Mouse (Mus musculus) heart, postnatal 0 days (tissue): ENCODE data around the gene Selenom. TPM values are rescaled to one million over a fixed set of nuclear protein-coding genes. Genes with fewer than 3 reads are reported as not detected.

ENCODE experiments used
- ATAC-seq: fragments of 200-750 bp; cut with Nextera tagmentation; 2 replicates; pipeline ENCODE4 v1.8.0; 2017; ENCODE audit warnings: low read depth, moderate number of reproducible peaks, moderate library complexity; ENCODE audit not compliant: insufficient read depth
- DNase-seq: peaks from one replicate; pipeline ENCODE4 v3.0.0-alpha.2; 2016; ENCODE audit warnings: low spot score
- H3K27ac ChIP-seq: fragments of 300-500 bp; sonication (generic); 2 replicates; pipeline ENCODE4 v1.5.1; 2014; ENCODE audit warnings: low read depth, mild to moderate bottlenecking
- H3K27me3 ChIP-seq: fragments of 300-500 bp; sonication (generic); 2 replicates; pipeline ENCODE4 v1.6.1; 2014; ENCODE audit warnings: low read length, mixed read lengths; ENCODE audit not compliant: control insufficient read depth, insufficient read depth
- H3K36me3 ChIP-seq: fragments of 300-500 bp; sonication (generic); replicated peaks from 2 replicates; pipeline ENCODE4 v1.6.1; 2014; ENCODE audit warnings: low read length, mixed read lengths; ENCODE audit not compliant: control insufficient read depth, insufficient read depth
- H3K4me1 ChIP-seq: fragments of 300-500 bp; sonication (generic); 2 replicates; pipeline ENCODE4 v1.6.1; 2014; ENCODE audit warnings: antibody characterized with exemption; ENCODE audit not compliant: control insufficient read depth, insufficient read depth
- H3K4me2 ChIP-seq: fragments of 300-500 bp; sonication (generic); 2 replicates; pipeline ENCODE4 v1.6.1; 2014; ENCODE audit warnings: low read depth, mild to moderate bottlenecking, low read length, moderate library complexity
- H3K4me3 ChIP-seq: fragments of 300-500 bp; sonication (generic); 2 replicates; pipeline ENCODE4 v1.5.1; 2014; ENCODE audit warnings: low read depth, low read length
- H3K9ac ChIP-seq: fragments of 300-500 bp; sonication (generic); replicated peaks from 2 replicates; pipeline ENCODE4 v1.6.1; 2014; ENCODE audit warnings: low read depth, low read length, mixed read lengths
- H3K9me3 ChIP-seq: fragments of 300-500 bp; sonication (generic); replicated peaks from 2 replicates; pipeline ENCODE4 v1.6.1; 2016; ENCODE audit warnings: low read length; ENCODE audit not compliant: control insufficient read depth
- CTCF ChIP-seq: IDR thresholded peaks from 2 replicates; pipeline ENCODE4 v1.5.1; 2016; ENCODE audit warnings: antibody characterized with exemption, control low read depth, low read depth
- EP300 ChIP-seq: IDR thresholded peaks from 2 replicates; pipeline ENCODE4 v1.6.1; 2016; ENCODE audit warnings: antibody characterized with exemption, low read depth
- WGBS: fragments of 180-500 bp; shearing (Covaris S2); extraction: QIAGEN DNeasy Blood & Tissue Kit; methylation state at CpG from one replicate; pipeline ENCODE4 v1.1.7; 2014; 5-methylcytosine and 5-hydroxymethylcytosine counted together
- polyA plus RNA-seq: library from polyadenylated mRNA; unstranded; fragments of >200 nt; fragmentation: Nextera tagmentation; extraction: Ambion mirVana; gene quantifications from 2 replicates; pipeline ENCODE4 v1.2.1, GENCODE M21; 2015
- total RNA-seq: library from RNA; depleted of rRNA; stranded (reverse); fragments of >200 nt; gene quantifications from 2 replicates; pipeline ENCODE4 v1.2.3, GENCODE M21; 2014; ENCODE audit warnings: low replicate concordance

Gene Selenom
- total and polyA plus RNA-seq, 2 experiments from 2014 or later = 129 to 147 TPM

DNA sequence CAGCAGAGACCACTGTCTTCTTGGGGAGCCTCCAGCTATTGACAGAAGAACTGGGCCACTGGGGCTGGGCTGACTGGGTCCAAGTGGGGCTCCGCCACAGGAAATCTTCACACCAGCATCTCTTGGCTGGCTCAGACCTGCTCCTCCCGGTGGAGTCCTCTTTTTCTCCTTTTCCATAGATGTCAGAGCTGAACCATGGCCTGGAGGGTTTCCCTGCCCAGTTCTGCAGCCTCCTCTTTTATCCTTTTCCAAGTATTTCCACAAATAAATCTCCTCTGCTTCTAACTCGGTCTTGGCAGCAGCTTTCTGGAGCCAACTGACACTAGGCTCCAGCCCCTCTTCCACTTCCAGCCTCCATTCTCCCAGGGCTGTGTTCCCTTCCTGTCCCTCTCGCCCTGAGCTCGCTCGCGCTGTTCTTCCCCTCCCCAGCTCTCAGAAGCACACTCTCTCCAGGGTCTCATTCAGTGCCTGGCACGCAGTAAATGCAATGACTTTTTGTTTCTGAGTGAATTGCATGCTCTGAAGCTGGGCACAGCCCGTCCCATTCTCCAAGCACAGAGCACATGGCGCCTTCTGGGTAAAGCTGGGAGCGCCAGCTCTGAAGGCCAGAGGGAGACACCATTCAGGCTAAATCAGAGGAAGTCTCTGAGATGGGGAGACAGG, 30.4 kb upstream of the Selenom start:
- H3K27ac ChIP-seq = no peak overlapping the region
- H3K4me3 ChIP-seq = no peak overlapping the region
- H3K9ac ChIP-seq = no peak overlapping the region
- no peaks in the 10 kb centered on the region for H3K9me3 ChIP-seq
- TF ChIP-seq CTCF (no peak), EP300 (no peak)
- no peak for ATAC-seq
- H3K4me2 ChIP-seq = no peak overlapping the region
- WGBS = 60% methylated on average over 11 of the region's 11 CpGs
- no peaks in the 10 kb centered on the region for H3K4me1 ChIP-seq
- no peaks in the 10 kb centered on the region for H3K27me3 ChIP-seq
- no peak for DNase-seq
- H3K36me3 ChIP-seq = no peaks in the 10 kb centered on the region

DNA sequence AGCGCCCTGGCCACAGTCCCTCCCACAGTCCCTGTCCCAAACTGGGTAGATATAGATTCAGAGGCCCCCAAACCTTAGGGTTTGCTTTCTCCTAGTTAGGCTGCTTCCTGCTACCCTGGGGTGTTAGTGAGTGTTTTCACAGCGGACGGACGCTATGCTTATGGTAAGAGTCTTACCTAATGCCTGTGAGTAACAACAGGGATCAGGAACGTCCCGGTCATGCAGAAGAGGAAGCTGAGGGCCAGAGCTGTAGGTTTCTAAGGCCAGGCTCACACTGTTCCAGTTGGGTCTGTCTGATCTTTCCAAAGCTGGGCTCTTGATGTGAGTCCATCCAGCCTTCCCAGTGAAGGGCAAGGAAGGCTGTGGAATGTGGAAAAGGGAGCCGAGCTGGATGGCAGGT, 28.1 kb upstream of the Selenom start:
- no peak overlapping the region for H3K27ac ChIP-seq
- no peaks in the 10 kb centered on the region for H3K27me3 ChIP-seq
- no peak for DNase-seq
- no peak overlapping the region for H3K9ac ChIP-seq
- H3K4me2 ChIP-seq = no peak overlapping the region
- no peaks in the 10 kb centered on the region for H3K4me1 ChIP-seq
- H3K9me3 ChIP-seq = no peaks in the 10 kb centered on the region
- ATAC-seq = no peak
- no peak overlapping the region for H3K4me3 ChIP-seq
- WGBS = 52% methylated on average over 7 of the region's 7 CpGs
- TF ChIP-seq EP300 (no peak), CTCF (no peak)
- H3K36me3 ChIP-seq = no peaks in the 10 kb centered on the region

DNA sequence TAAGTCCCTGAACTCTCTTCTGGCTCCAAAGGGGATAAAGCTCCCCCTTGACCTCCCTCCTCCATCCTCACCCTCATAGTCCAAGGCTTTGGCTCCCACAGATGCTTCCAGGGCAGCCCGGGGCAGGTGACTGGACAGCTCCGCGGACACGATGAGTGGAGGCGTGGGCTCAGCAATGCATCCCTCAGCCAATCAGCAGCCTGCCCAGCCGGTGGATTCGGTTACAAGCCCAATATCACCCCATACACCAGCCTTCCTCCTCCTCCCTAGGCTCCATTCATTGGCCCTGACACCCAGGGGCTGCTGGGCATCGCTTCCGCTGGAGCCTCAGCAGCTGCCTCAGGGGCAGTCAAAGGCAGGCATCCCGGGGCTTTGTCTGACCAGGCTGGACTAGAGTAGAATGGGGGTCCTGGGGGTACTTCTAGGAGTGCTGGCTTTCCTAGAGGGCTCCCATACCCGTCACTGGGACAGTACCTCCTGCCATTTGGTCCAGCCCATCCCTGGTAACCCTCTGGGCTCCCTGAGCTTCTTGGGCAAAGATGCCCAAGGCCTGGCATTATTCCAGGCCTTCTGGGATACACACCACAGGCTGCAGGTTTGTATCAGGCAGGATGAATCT, 26.4 kb upstream of the Selenom start, which contains the start of gene Pla2g3:
Gene Pla2g3 (plus strand): TSS at position 333 of the 619 bp plus-strand sequence.
- 25% methylated on average over 11 of the region's 11 CpGs for WGBS
- H3K4me2 ChIP-seq = no peak within 1 kb of the TSS
- no peaks in the 10 kb centered on the region for H3K9me3 ChIP-seq
- TF ChIP-seq CTCF (no peak), EP300 (no peak)
- H3K4me3 ChIP-seq = no peak within 1 kb of the TSS
- no peaks in the 10 kb centered on the region for H3K36me3 ChIP-seq
- no peaks in the 10 kb centered on the region for H3K27me3 ChIP-seq
- H3K9ac ChIP-seq = no peak within 1 kb of the TSS
- ATAC-seq (peak; percentile 24; the same call in 1 of the 2 replicates), DNase-seq (no peak)
- no peak within 1 kb of the TSS for H3K27ac ChIP-seq
- H3K4me1 ChIP-seq = no peaks in the 10 kb centered on the region

DNA sequence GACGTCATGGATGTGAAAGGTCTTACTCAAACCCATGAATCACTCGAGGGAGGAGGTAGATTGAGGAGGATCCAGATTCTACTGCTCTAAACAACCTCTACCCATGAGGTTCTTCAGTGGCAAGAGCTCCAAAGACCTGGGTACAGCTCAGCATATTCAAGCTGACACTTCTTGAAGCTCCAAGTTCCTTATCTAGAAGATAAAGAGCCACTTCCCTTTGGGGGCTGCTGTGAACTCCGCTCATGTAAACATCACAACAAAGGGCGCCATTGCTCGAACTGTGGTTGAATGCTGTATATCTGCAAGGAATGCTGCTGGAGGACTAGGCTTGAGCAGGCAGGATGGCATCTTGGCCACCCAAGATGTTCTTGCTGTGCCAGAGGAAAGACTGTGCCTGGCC, 25.4 kb upstream of the Selenom start:
- 47% methylated on average over 5 of the region's 5 CpGs for WGBS
- ATAC-seq (no peak), DNase-seq (no peak)
- H3K9me3 ChIP-seq = no peaks in the 10 kb centered on the region
- no peak overlapping the region for H3K4me2 ChIP-seq
- H3K27ac ChIP-seq = no peak overlapping the region
- no peaks in the 10 kb centered on the region for H3K4me1 ChIP-seq
- no peak overlapping the region for H3K9ac ChIP-seq
- H3K4me3 ChIP-seq = no peak overlapping the region
- TF ChIP-seq CTCF (no peak), EP300 (no peak)
- no peaks in the 10 kb centered on the region for H3K27me3 ChIP-seq
- no peaks in the 10 kb centered on the region for H3K36me3 ChIP-seq

DNA sequence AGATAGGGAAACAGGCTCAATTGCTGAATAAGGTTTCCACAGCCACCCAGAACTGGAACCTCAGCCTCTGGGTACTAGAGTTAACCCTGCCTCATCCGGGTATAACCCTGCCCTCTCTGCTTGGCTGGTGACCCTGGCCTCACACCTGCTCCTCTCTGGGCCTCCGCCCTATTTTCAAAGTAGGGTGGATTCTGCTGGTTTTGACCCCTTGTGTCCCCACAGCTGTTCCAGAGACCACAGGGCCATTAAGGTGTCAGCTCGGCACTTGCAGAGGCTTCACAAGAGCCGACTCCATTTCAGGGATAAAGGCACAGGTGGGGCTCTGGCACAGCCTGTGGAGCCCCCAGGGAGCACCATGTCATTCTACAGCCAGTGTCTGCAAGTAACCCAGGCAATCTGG, 21.7 kb upstream of the Selenom start:
- no peak overlapping the region for H3K27ac ChIP-seq
- H3K4me3 ChIP-seq = no peak overlapping the region
- H3K27me3 ChIP-seq = no peaks in the 10 kb centered on the region
- H3K4me1 ChIP-seq = no peaks in the 10 kb centered on the region
- no peak for TF ChIP-seq EP300
- TF ChIP-seq CTCF = no peak
- no peaks in the 10 kb centered on the region for H3K9me3 ChIP-seq
- no peak overlapping the region for H3K9ac ChIP-seq
- WGBS = 66% methylated on average over 4 of the region's 4 CpGs
- no peak overlapping the region for H3K4me2 ChIP-seq
- H3K36me3 ChIP-seq = peaks cover 3% of the 10 kb centered on the region; the same call in 1 of the 2 replicates
- ATAC-seq = no peak
- no peak for DNase-seq
